Mouse (Mus musculus) small intestine, adult 2 months (tissue): ENCODE results near the gene Spef2.

Experiments used
- CTCF ChIP-seq: fragments of 200-500 bp; IDR thresholded peaks from 2 replicates; pipeline ENCODE4 v1.5.1; 2012; ENCODE audit warnings: low read depth, mild to moderate bottlenecking, control low read depth, inconsistent platforms, low read length, moderate library complexity, mixed read lengths; ENCODE audit not compliant: insufficient replicate concordance, insufficient read length; ENCODE audit errors: extremely low read depth
- POLR2A ChIP-seq: fragments of 200-500 bp; IDR thresholded peaks from 2 replicates; pipeline ENCODE4 v1.6.1; 2012; ENCODE audit warnings: low read depth, mild to moderate bottlenecking, control low read depth, inconsistent platforms, low read length, moderate library complexity

DNA sequence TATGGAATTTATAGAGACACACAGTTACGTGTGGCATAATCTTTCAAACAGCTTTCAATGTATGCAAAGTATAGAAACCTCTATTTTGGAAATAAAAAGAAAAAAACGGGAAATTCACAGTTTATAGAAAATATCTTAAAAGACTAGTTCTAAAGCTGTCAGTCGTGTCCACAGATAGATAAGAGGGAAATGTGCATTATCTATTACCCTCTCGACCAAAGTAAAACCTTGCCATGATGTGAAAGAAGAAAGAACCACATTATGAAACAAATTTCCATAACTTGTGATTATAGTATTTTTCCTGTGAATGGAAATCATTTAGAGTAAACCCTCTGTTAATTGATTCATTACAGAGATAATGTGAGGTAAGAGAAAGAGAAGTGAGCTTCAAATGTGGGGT lies 65.2 kb downstream of the Spef2 start:
- TF ChIP-seq CTCF (no peak), POLR2A (no peak)
